Mouse (Mus musculus) kidney, embryonic 14.5 days (tissue): Measurements from ENCODE around the gene Irf1. TPM values are rescaled to one million over a fixed set of nuclear protein-coding genes. Genes with fewer than 3 reads are reported as not detected.

Experiments used
- ATAC-seq: fragments of 200-750 bp; cut with Nextera tagmentation; 2 replicates; pipeline ENCODE4 v1.8.0; 2017; ENCODE audit warnings: moderate number of reproducible peaks, mild to moderate bottlenecking, moderate TSS enrichment, moderate library complexity; ENCODE audit not compliant: low FRiP score, low TSS enrichment
- H3K27ac ChIP-seq: fragments of 300-500 bp; sonication (generic); 2 replicates; pipeline ENCODE4 v1.5.1; 2014; ENCODE audit warnings: low read depth, mild to moderate bottlenecking, low read length, moderate library complexity, mixed read lengths
- H3K27me3 ChIP-seq: fragments of 300-500 bp; sonication (generic); 2 replicates; pipeline ENCODE4 v1.6.1; 2014; ENCODE audit warnings: mild to moderate bottlenecking, low read length; ENCODE audit not compliant: control insufficient read depth, insufficient read depth
- H3K36me3 ChIP-seq: fragments of 300-500 bp; sonication (generic); 2 replicates; pipeline ENCODE4 v1.6.1; 2014; ENCODE audit warnings: low read length, mixed read lengths; ENCODE audit not compliant: control insufficient read depth, insufficient read depth
- H3K4me1 ChIP-seq: fragments of 300-500 bp; sonication (generic); 2 replicates; pipeline ENCODE4 v1.6.1; 2014; ENCODE audit warnings: low read length, mixed read lengths; ENCODE audit not compliant: control insufficient read depth, insufficient read depth
- H3K4me2 ChIP-seq: fragments of 300-500 bp; sonication (generic); replicated peaks from 2 replicates; pipeline ENCODE4 v1.6.1; 2014; ENCODE audit warnings: low read depth, mild to moderate bottlenecking, low read length
- H3K4me3 ChIP-seq: fragments of 300-500 bp; sonication (generic); 2 replicates; pipeline ENCODE4 v1.5.1; 2014; ENCODE audit warnings: mild to moderate bottlenecking, low read length
- H3K9ac ChIP-seq: fragments of 300-500 bp; sonication (generic); 2 replicates; pipeline ENCODE4 v1.6.1; 2014; ENCODE audit warnings: low read depth, mild to moderate bottlenecking, low read length, moderate library complexity
- H3K9me3 ChIP-seq: fragments of 300-500 bp; sonication (generic); 2 replicates; pipeline ENCODE4 v1.6.1; 2016; ENCODE audit warnings: low read length; ENCODE audit not compliant: control insufficient read depth
- WGBS: fragments of 180-500 bp; shearing (Covaris S2); extraction: QIAGEN DNeasy Blood & Tissue Kit; methylation state at CpG from one replicate; pipeline ENCODE4 v1.1.7; 2014; 5-methylcytosine and 5-hydroxymethylcytosine counted together
- polyA plus RNA-seq: library from polyadenylated mRNA; unstranded; fragments of >200 nt; fragmentation: Nextera tagmentation; extraction: Ambion mirVana; gene quantifications from 2 replicates; pipeline ENCODE4 v1.2.1, GENCODE M21; 2014

Gene Irf1
- polyA plus RNA-seq, 1 experiment from 2014 or later: 13.2 TPM

DNA sequence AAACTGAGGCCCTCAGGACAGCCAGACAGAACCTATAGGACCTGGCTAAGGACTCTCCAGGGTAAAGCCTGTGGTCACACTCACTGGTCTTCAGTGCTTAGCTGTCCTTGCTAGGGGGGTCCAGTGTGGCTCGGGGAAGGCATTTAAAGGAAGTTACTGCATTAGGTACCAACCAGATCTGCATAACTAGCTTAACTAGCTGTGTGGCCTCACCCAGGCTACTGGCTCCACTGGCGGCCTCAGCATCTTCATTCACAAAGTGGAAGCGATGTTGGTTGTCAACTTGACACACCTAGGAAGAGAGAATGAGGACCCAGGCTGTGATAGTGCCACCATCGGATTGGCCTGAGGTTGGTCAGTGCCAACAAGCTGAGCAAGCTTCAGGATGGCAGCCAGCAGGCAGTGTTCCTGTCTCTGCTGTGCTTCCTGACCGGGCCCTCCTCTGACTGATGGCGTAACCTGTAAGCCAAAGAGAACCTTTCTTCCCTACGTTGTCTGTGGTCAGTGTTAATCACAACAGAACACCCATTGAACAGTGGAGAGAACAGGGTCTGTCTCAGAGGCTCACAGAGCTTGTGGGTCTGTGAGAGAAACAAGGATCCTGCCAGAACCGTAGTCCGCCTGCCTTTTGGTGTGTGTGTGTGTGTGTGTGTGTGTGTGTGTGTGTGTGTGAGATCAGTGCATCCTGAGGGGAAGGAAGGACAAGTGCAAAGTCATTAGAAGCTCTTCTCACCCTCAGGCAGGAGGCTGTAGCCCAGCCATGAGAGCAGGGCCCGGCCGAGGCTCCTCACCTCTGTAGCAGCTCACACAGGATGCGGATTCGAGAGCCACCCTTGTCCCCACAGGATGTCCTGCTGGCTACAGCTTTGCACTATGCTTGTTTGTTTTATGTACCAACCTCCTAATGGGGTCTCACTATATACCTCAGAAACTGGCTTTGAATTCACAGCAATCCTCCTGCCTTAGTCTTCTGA is 16.5 kb downstream of the Irf1 start:
- Histone ChIP-seq H3K27me3 (no peaks in the 10 kb centered on the region), H3K9ac (no peak overlapping the region), H3K4me2 (no peak overlapping the region), H3K36me3 (no peaks in the 10 kb centered on the region), H3K9me3 (0 out of 2 replicates have a peak, but pooled peaks cover 2% of the 10 kb centered on the region), H3K4me1 (0 out of 2 replicates have a peak, but pooled peaks cover 2% of the 10 kb centered on the region), H3K27ac (no peak overlapping the region), H3K4me3 (no peak overlapping the region)
- ATAC-seq: no peak
- 79% methylated on average over 13 of the region's 13 CpGs for WGBS

DNA sequence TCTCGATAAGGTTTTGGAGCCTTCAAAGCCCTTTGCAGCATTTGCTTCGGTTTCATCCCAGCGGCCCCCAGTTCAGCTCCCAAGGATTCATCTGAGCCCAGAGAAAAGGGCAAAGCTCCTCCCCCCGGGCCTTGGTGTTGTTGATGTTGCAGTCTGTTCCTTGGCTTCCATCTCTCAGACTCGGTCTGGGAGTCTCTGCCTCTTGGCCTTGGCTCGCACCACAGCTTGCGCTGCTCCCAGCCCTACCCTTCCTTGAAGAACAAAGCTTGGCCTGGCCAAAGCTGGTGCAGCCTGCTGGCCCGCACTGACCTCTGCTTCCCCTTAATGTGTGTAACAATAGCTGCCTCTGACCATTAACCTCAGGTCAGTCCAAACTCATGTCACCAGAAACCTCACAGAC is 18.4 kb downstream of the Irf1 start:
- WGBS: 50% methylated on average over 8 of the region's 8 CpGs
- H3K4me3 ChIP-seq: no peak overlapping the region
- no peaks in the 10 kb centered on the region for H3K27me3 ChIP-seq
- no peak overlapping the region for H3K27ac ChIP-seq
- H3K9me3 ChIP-seq: 0 out of 2 replicates have a peak, but pooled peaks cover 2% of the 10 kb centered on the region
- H3K4me1 ChIP-seq: 0 out of 2 replicates have a peak, but pooled peaks cover 2% of the 10 kb centered on the region
- no peaks in the 10 kb centered on the region for H3K36me3 ChIP-seq
- no peak overlapping the region for H3K9ac ChIP-seq
- no peak for ATAC-seq
- no peak overlapping the region for H3K4me2 ChIP-seq

DNA sequence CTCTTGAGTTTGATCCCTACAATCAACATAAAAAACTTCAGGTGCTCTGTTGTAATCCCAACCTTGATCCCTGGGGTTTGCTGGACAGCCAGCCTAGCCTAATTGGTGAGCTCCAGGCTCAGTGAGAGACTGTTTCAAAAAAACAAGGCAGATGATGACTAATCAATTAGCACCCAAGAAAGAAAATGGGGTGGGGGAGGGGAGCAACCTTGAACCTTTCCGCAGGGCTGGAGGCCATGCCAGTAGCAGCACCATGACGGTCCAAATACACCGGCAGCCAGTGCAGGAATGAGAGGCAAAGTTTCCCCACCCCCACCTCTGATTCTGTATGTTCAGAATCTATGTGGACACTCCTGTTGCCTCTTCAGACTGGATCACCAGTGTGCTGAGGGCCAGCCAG is 19.5 kb downstream of the Irf1 start:
- no peak overlapping the region for H3K4me3 ChIP-seq
- 70% methylated on average over 3 of the region's 3 CpGs for WGBS
- H3K27ac ChIP-seq: no peak overlapping the region
- no peak overlapping the region for H3K4me2 ChIP-seq
- H3K36me3 ChIP-seq: no peaks in the 10 kb centered on the region
- no peaks in the 10 kb centered on the region for H3K27me3 ChIP-seq
- 0 out of 2 replicates have a peak, but pooled peaks cover 2% of the 10 kb centered on the region for H3K9me3 ChIP-seq
- H3K4me1 ChIP-seq: peaks cover 10% of the 10 kb centered on the region
- no peak for ATAC-seq
- no peak overlapping the region for H3K9ac ChIP-seq

DNA sequence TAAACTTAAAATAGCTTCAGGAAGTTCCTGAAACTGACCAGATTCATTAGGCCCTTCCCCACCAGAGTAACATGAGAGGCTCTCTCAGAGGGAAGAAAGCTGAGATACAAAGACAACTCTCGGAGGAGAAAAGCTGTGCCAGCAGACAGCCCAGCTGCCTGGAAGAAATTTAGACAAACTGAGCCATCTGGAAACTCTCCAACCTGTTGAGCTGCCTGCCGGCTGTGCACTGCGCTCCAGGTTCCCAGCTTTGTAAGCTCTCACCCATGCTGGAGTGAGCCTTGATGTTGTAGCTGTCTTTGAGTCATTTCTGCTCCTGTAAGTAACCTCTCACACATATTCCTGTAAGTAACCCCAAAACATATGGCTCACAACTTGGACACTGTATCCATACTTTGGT is 23.2 kb downstream of the Irf1 start:
- no peaks in the 10 kb centered on the region for H3K36me3 ChIP-seq
- no peak overlapping the region for H3K9ac ChIP-seq
- H3K27ac ChIP-seq: no peak overlapping the region
- H3K4me3 ChIP-seq: no peak overlapping the region
- no peak for ATAC-seq
- 0 out of 2 replicates have a peak, but pooled peaks cover 2% of the 10 kb centered on the region for H3K9me3 ChIP-seq
- WGBS: 72% methylated on average over 3 of the region's 3 CpGs
- H3K27me3 ChIP-seq: no peaks in the 10 kb centered on the region
- H3K4me1 ChIP-seq: peaks cover 39% of the 10 kb centered on the region
- no peak overlapping the region for H3K4me2 ChIP-seq

DNA sequence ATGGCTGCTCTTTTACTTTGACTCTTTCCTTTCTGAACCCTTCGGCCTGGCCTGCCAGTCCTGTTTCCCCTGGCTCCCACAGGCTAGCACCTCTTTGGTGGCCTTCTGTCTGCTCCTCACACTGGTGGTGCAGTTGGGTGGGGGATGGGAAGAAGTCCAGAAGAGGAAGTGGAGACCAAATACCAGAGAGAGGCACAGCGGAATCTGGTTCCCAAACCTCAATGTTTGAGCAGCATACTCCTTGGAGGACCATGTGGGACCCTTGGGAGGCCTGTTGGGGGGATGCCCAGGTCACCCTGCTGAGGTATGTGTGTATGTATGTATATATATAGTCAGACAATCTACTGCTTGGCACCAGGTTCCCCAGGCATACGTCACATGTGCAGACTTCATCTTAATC is 24.2 kb downstream of the Irf1 start:
- Histone ChIP-seq H3K27me3 (no peaks in the 10 kb centered on the region), H3K9me3 (0 out of 2 replicates have a peak, but pooled peaks cover 2% of the 10 kb centered on the region), H3K4me1 (peaks cover 37% of the 10 kb centered on the region), H3K27ac (peak overlapping the region; percentile 71; the same call in 1 of the 2 replicates), H3K4me2 (no peak overlapping the region), H3K4me3 (no peak overlapping the region), H3K9ac (no peak overlapping the region), H3K36me3 (no peaks in the 10 kb centered on the region)
- ATAC-seq: no peak
- 71% methylated on average over 3 of the region's 3 CpGs for WGBS

DNA sequence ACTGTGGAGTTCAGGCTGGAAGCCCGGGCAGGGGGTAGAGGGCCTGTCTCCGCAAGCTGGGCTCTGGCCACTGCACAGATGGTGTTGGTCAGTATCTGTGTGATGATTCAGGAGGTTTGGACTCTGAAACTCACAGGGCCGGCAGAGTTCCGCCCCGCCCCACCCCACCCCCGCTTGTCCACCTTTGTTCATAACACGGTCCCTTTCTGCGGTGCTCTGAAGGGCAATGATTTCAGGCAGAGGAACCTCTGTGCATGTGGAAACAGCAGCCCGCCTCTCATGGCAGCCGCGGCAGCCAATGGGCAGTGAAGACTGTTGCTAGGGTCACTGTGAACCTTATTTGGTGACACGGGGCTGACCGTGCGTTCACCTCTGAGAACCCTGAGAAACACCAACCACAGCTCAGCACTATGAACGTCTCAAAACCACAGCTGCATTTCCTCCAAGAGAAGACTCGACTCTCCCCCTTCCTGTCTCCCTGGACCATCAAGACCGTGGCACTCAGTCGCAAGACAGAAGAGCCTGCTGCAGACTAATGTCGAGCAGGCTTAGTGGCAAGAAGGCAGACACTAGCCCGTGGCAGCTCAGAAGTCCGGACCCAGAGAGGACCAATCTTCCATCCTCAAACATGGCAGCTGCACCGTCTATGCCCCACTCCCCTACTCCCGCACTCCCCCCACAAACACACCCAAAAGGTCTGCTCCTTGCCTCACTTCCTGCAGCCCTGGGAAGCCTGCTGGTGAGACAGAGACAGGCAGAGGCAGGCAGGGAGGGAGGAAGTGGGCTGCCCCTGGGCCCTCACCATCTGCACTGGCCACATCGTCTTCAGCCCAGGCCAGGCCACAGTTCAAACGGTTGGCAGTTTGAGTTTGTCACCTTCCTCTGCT is 25.1 kb downstream of the Irf1 start:
- no peak overlapping the region; the same call in 1 of the 2 replicates for H3K4me3 ChIP-seq
- peaks cover 37% of the 10 kb centered on the region for H3K4me1 ChIP-seq
- ATAC-seq: peak; percentile 70
- no peaks in the 10 kb centered on the region for H3K27me3 ChIP-seq
- H3K9me3 ChIP-seq: 0 out of 2 replicates have a peak, but pooled peaks cover 2% of the 10 kb centered on the region
- WGBS: 32% methylated on average over 25 of the region's 25 CpGs
- no peaks in the 10 kb centered on the region for H3K36me3 ChIP-seq
- H3K9ac ChIP-seq: 0 out of 2 replicates have a peak overlapping the region, but pooled peaks have one; percentile 18
- peak overlapping the region; percentile 71 for H3K27ac ChIP-seq
- H3K4me2 ChIP-seq: peak overlapping the region; percentile 17

DNA sequence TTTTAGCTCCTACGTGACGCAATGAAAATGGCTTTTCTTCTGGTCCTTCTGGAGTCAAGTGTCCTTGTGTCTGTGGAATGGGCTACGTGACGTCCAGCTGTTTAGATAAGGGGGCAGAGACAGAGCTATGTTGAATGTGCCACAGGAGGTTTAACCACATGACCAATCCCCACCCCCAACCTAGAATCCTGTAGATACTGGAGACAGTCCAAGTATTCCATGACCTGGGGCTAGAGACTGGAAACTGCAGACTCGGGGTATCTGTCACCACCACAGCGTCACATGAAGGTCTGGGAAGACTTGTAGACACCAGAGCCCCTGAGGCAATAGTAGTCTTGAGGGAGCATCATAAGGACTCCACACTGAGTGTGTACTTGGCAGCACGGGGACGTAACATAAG is 26.0 kb downstream of the Irf1 start:
- Histone ChIP-seq H3K4me2 (no peak overlapping the region), H3K36me3 (no peaks in the 10 kb centered on the region), H3K27ac (no peak overlapping the region), H3K9me3 (no peaks in the 10 kb centered on the region), H3K9ac (no peak overlapping the region), H3K4me3 (no peak overlapping the region), H3K27me3 (no peaks in the 10 kb centered on the region), H3K4me1 (peaks cover 37% of the 10 kb centered on the region)
- no peak for ATAC-seq
- 70% methylated on average over 8 of the region's 8 CpGs for WGBS

DNA sequence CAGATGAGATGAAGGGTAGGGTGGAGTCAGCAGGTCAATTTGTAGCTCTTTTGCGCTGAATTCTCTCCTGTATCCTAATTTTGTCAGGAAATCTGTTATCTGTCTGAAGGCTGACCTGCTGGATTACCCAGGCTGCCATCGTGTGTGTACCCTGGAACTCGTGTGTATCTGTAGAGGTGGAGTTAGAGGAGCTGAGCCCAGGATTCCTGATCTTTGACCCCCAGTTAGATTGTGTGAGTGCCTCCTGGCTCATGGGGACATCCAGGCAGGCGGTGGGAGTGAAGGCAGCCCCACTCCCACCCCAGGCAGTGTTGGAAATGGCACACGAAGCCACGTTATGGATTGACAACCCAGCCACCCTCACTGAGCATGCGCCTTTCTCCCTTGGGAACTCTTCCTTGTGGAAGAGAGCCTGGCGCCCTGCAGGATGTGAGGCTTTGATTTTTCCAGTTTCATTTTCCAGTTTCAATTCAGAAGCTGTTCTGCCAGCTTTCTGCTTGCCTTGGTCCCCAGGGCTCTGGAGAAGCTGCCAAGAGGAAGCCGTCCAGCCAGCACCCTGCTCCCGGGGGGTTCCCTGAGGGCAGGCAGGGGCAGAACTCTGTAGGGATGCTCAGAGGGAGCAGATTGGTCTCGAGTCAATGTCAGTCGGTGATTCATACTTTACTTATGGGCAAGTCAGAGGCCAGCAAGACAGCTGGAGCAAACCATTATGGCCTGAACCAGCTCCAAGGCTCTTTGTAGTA is 26.8 kb downstream of the Irf1 start:
- ATAC-seq: no peak
- H3K4me2 ChIP-seq: no peak overlapping the region
- no peak overlapping the region for H3K9ac ChIP-seq
- H3K36me3 ChIP-seq: no peaks in the 10 kb centered on the region
- H3K4me3 ChIP-seq: no peak overlapping the region
- H3K27me3 ChIP-seq: no peaks in the 10 kb centered on the region
- no peak overlapping the region for H3K27ac ChIP-seq
- 53% methylated on average over 12 of the region's 12 CpGs for WGBS
- no peaks in the 10 kb centered on the region for H3K9me3 ChIP-seq
- peaks cover 37% of the 10 kb centered on the region for H3K4me1 ChIP-seq
